Mouse (Mus musculus) liver, embryonic 15.5 days (tissue): ENCODE data around the gene C730034F03Rik. TPM values are rescaled to one million over a fixed set of nuclear protein-coding genes. Genes with fewer than 3 reads are reported as not detected.

Experiments used
- ATAC-seq: fragments of 200-750 bp; cut with Nextera tagmentation; 2 replicates; pipeline ENCODE4 v1.8.0; 2017; ENCODE audit warnings: moderate number of reproducible peaks, mild to moderate bottlenecking, moderate library complexity; ENCODE audit not compliant: insufficient read depth
- H3K27ac ChIP-seq: fragments of 300-500 bp; sonication (generic); replicated peaks from 2 replicates; pipeline ENCODE4 v1.5.1; 2015; ENCODE audit warnings: mild to moderate bottlenecking, inconsistent platforms
- H3K27me3 ChIP-seq: fragments of 300-500 bp; sonication (generic); 2 replicates; pipeline ENCODE4 v1.6.1; 2015; ENCODE audit warnings: mild to moderate bottlenecking, inconsistent platforms
- H3K36me3 ChIP-seq: fragments of 300-500 bp; sonication (generic); replicated peaks from 2 replicates; pipeline ENCODE4 v1.6.1; 2015; ENCODE audit warnings: moderate library complexity, mild to moderate bottlenecking, inconsistent platforms
- H3K4me1 ChIP-seq: fragments of 300-500 bp; sonication (generic); replicated peaks from 2 replicates; pipeline ENCODE4 v1.6.1; 2015; ENCODE audit warnings: inconsistent platforms
- H3K4me2 ChIP-seq: fragments of 300-500 bp; sonication (generic); 2 replicates; pipeline ENCODE4 v1.6.1; 2015; ENCODE audit warnings: moderate library complexity, mild to moderate bottlenecking, inconsistent platforms
- H3K4me3 ChIP-seq: fragments of 300-500 bp; sonication (generic); replicated peaks from 2 replicates; pipeline ENCODE4 v1.5.1; 2015; ENCODE audit warnings: mild to moderate bottlenecking, inconsistent platforms
- H3K9ac ChIP-seq: fragments of 300-500 bp; sonication (generic); 2 replicates; pipeline ENCODE4 v1.6.1; 2015; ENCODE audit warnings: moderate library complexity, mild to moderate bottlenecking, inconsistent platforms
- H3K9me3 ChIP-seq: fragments of 300-500 bp; sonication (generic); replicated peaks from 2 replicates; pipeline ENCODE4 v1.6.1; 2016; ENCODE audit warnings: inconsistent platforms
- WGBS: fragments of 180-500 bp; shearing (Covaris S2); methylation state at CpG from one replicate; pipeline ENCODE4 v1.1.7; 2015; ENCODE audit warnings: mixed read lengths; ENCODE audit not compliant: insufficient replicate concordance; 5-methylcytosine and 5-hydroxymethylcytosine counted together
- polyA plus RNA-seq: library from polyadenylated mRNA; unstranded; fragments of >200 nt; fragmentation: Nextera tagmentation; extraction: Ambion mirVana; gene quantifications from 2 replicates; pipeline ENCODE4 v1.2.1, GENCODE M21; 2015

Gene C730034F03Rik
- polyA plus RNA-seq, 1 experiment from 2014 or later: 1.9 TPM

DNA sequence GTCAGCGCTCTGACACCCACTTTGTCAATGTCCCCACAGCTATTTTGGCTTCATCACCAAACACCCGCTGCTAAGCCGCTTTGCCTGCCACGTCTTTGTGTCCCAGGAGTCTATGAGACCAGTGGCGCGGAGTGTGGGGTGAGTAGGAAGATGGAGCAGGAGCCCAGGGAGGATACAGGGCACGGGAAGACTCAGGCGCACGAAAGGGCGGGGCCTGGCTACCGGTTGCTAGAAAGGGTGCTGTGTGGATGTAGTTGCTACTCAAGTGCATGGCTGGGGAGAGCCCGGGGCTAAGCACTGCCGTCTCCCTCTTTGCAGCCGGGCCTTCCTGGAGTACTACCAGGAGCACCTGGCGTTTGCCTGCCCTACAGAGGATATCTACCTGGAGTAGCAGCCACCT, 31.9 kb downstream of the C730034F03Rik start:
- Histone ChIP-seq H3K9ac (no peak overlapping the region), H3K4me2 (no peak overlapping the region), H3K9me3 (no peaks in the 10 kb centered on the region), H3K27me3 (peaks cover 46% of the 10 kb centered on the region), H3K4me1 (no peaks in the 10 kb centered on the region), H3K36me3 (no peaks in the 10 kb centered on the region), H3K4me3 (no peak overlapping the region), H3K27ac (no peak overlapping the region)
- no peak for ATAC-seq
- 59% methylated on average over 15 of the region's 15 CpGs for WGBS

DNA sequence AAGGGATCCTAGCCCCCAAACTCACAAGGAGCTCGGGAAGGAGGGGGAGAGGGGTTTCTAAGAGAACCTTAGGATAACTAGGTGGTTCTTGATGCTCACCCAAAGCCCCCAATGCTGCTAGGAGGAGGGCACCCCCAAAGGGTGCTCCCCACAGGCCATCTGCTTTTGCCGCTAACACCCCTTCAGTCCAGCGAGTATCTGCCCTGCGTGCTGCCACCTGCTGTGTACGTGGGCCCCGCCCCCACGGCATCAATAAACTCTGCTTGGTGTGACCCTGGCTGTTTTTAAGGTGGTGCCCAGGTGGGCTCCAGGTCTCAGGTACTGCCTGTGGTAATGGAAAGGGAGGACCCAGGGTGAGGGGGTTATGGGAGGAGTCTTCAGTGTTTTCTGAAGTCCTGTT, 32.8 kb downstream of the C730034F03Rik start:
- Histone ChIP-seq H3K27ac (no peak overlapping the region), H3K4me1 (no peaks in the 10 kb centered on the region), H3K9ac (no peak overlapping the region), H3K4me2 (no peak overlapping the region), H3K9me3 (no peaks in the 10 kb centered on the region), H3K36me3 (no peaks in the 10 kb centered on the region), H3K4me3 (no peak overlapping the region), H3K27me3 (peaks cover 38% of the 10 kb centered on the region)
- ATAC-seq: no peak
- 62% methylated on average over 7 of the region's 7 CpGs for WGBS

DNA sequence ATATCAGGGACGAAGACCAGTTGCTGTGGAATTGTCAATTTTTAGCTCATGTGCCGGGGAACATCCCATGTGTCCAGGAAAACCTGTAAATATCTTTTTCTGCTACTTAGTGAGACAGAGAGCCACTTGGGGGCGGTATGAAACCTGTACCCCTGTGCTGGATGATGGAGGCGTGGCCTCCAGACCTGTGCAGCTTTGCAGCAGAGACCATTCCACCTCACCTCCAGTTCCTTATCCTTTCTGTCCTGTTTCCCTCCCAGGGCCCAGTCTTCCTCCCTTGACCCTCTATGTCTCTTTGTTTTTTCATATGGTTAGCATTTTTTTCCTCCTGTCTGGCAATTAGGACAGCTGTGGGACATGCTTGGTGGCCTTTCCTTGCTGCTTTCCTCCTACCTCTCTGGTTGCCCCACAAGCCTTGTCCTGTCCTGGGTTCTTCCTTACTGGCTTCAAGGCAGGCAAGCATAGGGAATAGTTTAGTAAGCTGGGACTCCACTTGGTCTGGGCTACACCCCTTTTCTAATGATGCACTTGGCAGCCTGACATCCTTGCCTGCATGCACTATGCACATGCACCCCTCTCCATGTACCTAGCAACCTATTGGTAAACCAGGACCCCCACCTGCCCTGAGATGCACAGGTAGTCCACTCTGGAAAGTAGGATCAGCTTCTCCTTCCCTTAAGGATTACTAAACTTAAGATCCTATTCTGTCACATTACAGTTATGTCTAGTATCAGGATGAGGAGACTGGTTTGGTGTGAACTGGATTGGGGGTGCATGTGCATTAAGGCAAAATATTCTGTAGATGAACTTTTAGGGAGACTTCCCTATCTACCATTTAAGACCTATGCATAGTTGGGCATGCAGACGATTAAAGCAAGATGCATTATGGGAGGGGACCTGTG, 34.2 kb downstream of the C730034F03Rik start:
- H3K9ac ChIP-seq: no peak overlapping the region
- H3K4me2 ChIP-seq: no peak overlapping the region
- H3K4me1 ChIP-seq: no peaks in the 10 kb centered on the region
- no peak overlapping the region for H3K4me3 ChIP-seq
- peaks cover 24% of the 10 kb centered on the region for H3K27me3 ChIP-seq
- no peak for ATAC-seq
- H3K9me3 ChIP-seq: no peaks in the 10 kb centered on the region
- no peaks in the 10 kb centered on the region for H3K36me3 ChIP-seq
- 33% methylated on average over 5 of the region's 5 CpGs for WGBS
- no peak overlapping the region for H3K27ac ChIP-seq

DNA sequence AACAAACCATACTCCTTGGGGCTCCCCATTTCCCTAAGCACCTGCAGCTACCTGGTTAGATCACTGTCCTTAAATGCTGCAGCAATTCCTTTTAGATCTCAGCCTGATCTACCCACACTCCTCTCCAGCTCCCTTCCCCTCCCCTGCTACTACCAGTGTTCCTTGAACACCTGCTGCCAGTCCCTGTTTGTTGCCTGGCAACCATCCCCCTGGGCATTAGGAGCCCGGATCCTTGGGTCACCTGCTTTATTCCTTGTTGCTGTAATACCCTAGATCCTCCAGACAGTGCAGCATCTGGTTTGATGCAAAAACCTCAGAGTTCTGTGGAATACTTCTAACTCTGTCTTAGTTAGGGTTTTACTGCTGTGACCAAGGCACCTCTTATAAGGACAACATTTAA, 35.7 kb downstream of the C730034F03Rik start:
- no peaks in the 10 kb centered on the region for H3K9me3 ChIP-seq
- ATAC-seq: no peak
- H3K4me1 ChIP-seq: no peaks in the 10 kb centered on the region
- no peaks in the 10 kb centered on the region for H3K36me3 ChIP-seq
- H3K4me2 ChIP-seq: no peak overlapping the region
- WGBS: 24% methylated on average over 1 of the region's 1 CpGs
- H3K9ac ChIP-seq: no peak overlapping the region
- H3K4me3 ChIP-seq: no peak overlapping the region
- H3K27ac ChIP-seq: no peak overlapping the region
- peaks cover 14% of the 10 kb centered on the region for H3K27me3 ChIP-seq

DNA sequence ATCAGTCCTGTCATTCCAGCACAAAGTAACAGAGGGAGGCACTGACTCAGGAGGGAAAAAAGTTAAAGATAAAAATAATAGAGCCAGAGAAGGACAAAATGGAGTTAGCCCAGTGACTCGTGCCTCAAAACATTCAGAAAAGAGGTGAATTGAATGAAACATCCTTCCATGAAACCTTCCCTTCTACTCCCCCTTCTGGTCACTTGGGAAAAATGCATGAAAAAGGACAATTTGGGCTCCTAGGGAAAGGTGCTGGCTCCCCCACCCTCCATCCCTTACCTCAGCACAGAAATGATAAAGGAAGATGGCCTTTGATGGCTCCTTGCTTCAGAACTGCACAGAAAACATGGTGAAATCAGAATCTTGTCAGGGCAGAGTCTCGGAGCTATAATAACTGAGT, 39.2 kb downstream of the C730034F03Rik start:
- Histone ChIP-seq H3K4me1 (no peaks in the 10 kb centered on the region), H3K27ac (no peak overlapping the region), H3K9me3 (no peaks in the 10 kb centered on the region), H3K4me3 (no peak overlapping the region), H3K27me3 (no peaks in the 10 kb centered on the region), H3K36me3 (no peaks in the 10 kb centered on the region), H3K4me2 (no peak overlapping the region), H3K9ac (no peak overlapping the region)
- ATAC-seq: no peak
- WGBS: 20% methylated on average over 2 of the region's 2 CpGs

DNA sequence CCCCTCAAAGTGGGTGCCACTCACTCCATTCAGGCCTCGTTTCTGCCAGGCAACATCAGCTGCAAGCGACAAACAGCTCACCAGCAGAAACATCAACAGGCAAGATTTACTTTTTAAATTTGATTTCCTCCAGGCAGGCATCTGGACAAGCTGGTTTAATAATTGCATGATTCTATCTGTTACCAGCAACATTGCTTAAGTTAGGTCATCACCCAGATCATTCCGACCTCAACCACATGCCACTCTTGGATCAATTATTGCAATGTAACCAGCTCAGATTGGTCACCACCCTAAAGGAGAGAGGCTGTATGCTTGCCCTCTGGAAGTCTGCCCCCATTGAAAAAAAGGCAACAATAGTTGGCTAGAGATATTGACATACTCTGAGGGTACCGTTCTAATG, 42.1 kb downstream of the C730034F03Rik start:
- no peaks in the 10 kb centered on the region for H3K27me3 ChIP-seq
- peaks cover 15% of the 10 kb centered on the region for H3K4me1 ChIP-seq
- no peak overlapping the region for H3K9ac ChIP-seq
- ATAC-seq: no peak
- H3K36me3 ChIP-seq: no peaks in the 10 kb centered on the region
- H3K4me2 ChIP-seq: no peak overlapping the region
- H3K4me3 ChIP-seq: no peak overlapping the region
- H3K9me3 ChIP-seq: no peaks in the 10 kb centered on the region
- 69% methylated on average over 4 of the region's 4 CpGs for WGBS
- no peak overlapping the region for H3K27ac ChIP-seq

DNA sequence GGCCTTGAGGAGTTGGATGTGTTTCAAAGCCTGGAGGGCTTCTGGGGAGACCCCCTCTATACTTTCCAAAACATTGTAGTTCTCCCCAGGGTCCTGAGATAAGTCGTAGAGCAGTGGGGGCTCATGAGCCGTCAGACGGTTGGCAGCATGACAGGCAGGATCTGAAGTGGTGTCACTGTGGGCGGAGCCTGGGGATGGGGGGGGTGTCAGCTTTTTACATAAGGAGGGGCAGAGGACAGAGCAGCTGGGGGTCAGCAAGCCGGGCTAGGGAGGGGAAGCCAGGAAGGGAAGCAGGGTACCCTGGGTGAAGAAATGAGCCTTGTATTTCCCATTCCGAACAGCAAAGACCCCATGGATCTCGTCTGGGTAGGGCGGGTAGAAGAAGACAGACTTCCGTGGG, 44.0 kb downstream of the C730034F03Rik start:
- Histone ChIP-seq H3K36me3 (no peaks in the 10 kb centered on the region), H3K4me3 (no peak overlapping the region), H3K27ac (no peak overlapping the region), H3K4me2 (no peak overlapping the region), H3K9me3 (no peaks in the 10 kb centered on the region), H3K9ac (no peak overlapping the region), H3K4me1 (peaks cover 26% of the 10 kb centered on the region), H3K27me3 (no peaks in the 10 kb centered on the region)
- ATAC-seq: no peak
- 76% methylated on average over 9 of the region's 9 CpGs for WGBS

DNA sequence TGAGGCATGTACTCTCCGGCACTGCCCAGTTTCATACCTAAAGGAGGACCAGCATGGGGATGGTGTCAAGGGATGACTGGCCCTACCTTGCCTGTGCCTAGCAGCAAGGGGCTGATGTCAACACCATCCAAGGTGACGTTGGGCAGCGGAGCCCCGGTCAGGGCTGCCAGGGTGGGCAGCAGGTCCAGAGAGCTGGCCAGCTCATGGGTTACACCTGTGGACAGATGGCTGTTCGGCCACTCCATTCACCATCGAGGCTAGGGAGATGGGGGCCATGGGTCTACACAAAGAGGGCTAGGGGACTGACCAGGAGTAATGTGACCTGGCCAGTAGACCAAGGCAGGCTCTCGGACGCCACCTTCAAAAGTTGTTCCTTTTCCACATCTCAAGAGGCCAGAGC, 44.5 kb downstream of the C730034F03Rik start:
- ATAC-seq: no peak
- no peak overlapping the region for H3K4me2 ChIP-seq
- no peaks in the 10 kb centered on the region for H3K9me3 ChIP-seq
- H3K27me3 ChIP-seq: no peaks in the 10 kb centered on the region
- H3K4me3 ChIP-seq: no peak overlapping the region
- no peaks in the 10 kb centered on the region for H3K36me3 ChIP-seq
- H3K27ac ChIP-seq: no peak overlapping the region
- H3K4me1 ChIP-seq: peaks cover 26% of the 10 kb centered on the region
- 86% methylated on average over 8 of the region's 8 CpGs for WGBS
- no peak overlapping the region for H3K9ac ChIP-seq

DNA sequence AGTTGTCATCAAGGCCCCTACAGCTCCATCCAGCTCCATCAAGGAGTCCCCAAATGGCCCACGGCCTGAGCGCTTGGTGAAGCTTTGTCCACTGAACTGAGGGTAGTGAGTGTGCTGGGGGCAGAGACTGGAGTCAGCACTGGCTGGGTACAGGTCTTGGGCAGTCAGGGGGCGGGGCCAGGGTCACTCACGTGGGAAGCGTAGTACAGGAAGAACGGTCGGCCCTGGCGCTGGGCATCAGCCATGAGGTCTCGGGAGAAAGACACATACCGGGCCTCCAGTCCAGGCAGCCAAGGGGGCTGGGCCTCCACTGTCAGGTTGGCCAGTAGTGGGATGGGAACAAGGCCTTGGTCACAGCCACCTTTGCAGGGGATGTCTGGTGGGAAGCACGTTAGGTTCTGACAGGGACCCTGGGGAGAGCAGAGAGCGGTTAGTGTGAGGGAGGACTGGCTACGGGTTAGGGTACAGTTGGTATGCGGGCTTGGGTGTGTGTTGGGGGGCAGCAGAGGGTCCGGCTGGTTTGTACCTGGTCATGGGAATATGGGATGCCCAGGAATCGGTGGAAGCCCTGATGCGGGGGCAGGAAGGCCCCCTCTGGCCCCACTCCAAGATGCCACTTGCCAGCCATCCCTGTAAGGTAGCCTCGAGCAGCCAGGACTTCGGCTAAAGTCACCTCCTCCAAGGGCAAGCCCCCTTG, 45.4 kb downstream of the C730034F03Rik start:
- 80% methylated on average over 19 of the region's 19 CpGs for WGBS
- ATAC-seq: no peak
- H3K4me2 ChIP-seq: peak overlapping the region; percentile 89; the same call in 1 of the 2 replicates
- H3K4me3 ChIP-seq: no peak overlapping the region
- no peaks in the 10 kb centered on the region for H3K27me3 ChIP-seq
- H3K9me3 ChIP-seq: no peaks in the 10 kb centered on the region
- no peak overlapping the region for H3K27ac ChIP-seq
- peaks cover 26% of the 10 kb centered on the region for H3K4me1 ChIP-seq
- H3K36me3 ChIP-seq: no peaks in the 10 kb centered on the region
- H3K9ac ChIP-seq: no peak overlapping the region

DNA sequence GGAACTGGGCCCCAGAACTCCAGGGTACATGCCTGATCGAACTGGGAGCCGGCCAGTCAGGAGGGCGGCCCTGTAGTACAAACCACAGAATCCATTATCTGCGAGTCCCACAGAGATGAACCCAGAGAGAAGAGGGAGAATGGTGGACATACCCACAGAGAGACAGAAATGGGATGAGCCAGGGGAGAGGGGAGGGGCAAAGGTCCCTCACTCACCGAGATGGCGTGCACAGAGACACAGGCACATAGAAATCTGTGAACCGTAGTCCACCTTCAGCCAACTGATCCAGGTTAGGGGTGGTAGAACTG, 45.9 kb downstream of the C730034F03Rik start:
- H3K4me2 ChIP-seq: peak overlapping the region; percentile 89
- H3K9me3 ChIP-seq: no peaks in the 10 kb centered on the region
- H3K27me3 ChIP-seq: no peaks in the 10 kb centered on the region
- peak overlapping the region; percentile 64 for H3K4me3 ChIP-seq
- H3K9ac ChIP-seq: 0 out of 2 replicates have a peak overlapping the region, but pooled peaks have one; percentile 56
- H3K36me3 ChIP-seq: no peaks in the 10 kb centered on the region
- no peak for ATAC-seq
- peaks cover 26% of the 10 kb centered on the region for H3K4me1 ChIP-seq
- 44% methylated on average over 7 of the region's 7 CpGs for WGBS
- no peak overlapping the region for H3K27ac ChIP-seq

DNA sequence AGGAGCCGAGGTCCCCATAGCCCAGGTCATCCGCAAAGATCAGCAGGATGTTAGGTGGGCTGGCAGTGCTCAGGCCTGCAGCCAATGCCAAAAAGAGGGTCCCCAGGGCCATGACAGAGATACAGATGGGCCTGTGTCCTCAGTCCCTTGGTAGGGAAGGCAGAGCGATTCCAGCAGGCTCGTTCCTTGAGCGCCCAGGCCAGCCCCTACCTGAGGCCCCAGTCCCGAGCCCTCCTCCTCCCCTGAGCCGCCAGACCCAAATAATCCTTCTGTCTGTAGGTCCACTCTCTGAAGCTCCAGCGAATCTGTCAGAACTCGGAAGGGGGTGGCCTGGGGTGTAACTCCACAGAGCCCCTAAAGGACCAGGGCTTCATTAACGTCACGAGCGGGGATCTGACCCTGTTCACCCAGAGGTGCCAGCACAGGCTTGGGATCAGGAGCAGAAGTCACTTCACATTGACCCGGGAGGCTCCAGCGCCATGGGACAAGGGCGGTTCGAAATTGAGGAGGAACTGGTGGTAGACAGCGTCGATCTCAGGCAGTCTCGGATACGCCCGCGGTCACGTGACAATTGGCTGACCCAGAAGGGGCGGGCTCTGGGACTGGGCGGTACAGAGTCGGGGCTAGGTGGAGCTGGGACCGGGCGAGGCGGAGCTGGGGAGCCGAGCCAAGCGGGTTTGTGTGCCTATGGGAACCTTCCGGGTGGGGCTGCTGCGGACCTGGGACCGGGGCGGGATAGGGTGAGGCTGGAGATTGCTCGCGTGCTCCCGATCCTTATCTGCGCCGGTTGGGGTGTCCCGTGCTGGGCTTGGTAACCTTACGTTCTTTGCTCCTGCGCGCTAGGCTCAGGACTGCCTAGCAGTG, 46.5 kb downstream of the C730034F03Rik start:
- H3K4me1 ChIP-seq: peaks cover 26% of the 10 kb centered on the region
- no peaks in the 10 kb centered on the region for H3K9me3 ChIP-seq
- peak; percentile 95 for ATAC-seq
- peak overlapping the region; percentile 89 for H3K4me2 ChIP-seq
- H3K36me3 ChIP-seq: no peaks in the 10 kb centered on the region
- 9% methylated on average over 44 of the region's 44 CpGs for WGBS
- peak overlapping the region; percentile 56 for H3K9ac ChIP-seq
- H3K27me3 ChIP-seq: no peaks in the 10 kb centered on the region
- H3K4me3 ChIP-seq: peak overlapping the region; percentile 64
- H3K27ac ChIP-seq: peak overlapping the region; percentile 68
